Mouse (Mus musculus): ENCODE data around the gene Ccdc27.

DNA sequence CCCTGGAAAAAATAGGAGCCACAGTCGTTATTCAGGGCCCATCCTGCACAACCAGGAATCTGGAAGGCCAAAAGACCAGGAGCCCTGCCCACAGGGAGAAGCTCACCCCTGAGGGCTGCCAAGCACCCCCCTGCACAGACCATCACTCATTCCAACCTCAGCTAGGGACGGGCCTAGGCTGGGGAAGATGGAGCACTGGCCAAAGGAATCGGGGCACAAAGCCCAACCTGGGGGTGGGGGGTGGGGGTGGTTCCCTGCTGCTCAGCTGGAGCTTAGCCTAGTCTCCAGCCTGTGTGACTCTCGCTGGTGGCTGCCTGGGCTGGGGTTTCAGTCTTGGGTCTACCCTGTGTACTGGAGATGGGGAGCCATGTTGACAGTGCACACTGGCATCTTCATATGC, 19.6 kb downstream of the Ccdc27 start:
- TF ChIP-seq POLR2A (IDR thresholded peaks at IDR 0.05; ENCODE audit: control insufficient read depth, low read depth, low read length) (no peak), CTCF (IDR thresholded peaks at IDR 0.05; ENCODE audit: control insufficient read depth, insufficient read depth, insufficient replicate concordance, low read depth, low read length) (no peak)
